Mouse (Mus musculus) CH12.LX (cell line): ENCODE measurements around the gene Src. TPM values are rescaled to one million over a fixed set of nuclear protein-coding genes. Genes with fewer than 3 reads are reported as not detected.

Source experiments
- DNase-seq: peaks from one replicate; pipeline ENCODE4 v3.0.0-alpha.2; 2013; ENCODE audit errors: extremely low read depth
- H3K27ac ChIP-seq: 2 replicates; pipeline ENCODE4 v1.5.1; 2012; ENCODE audit warnings: low read depth, mild to moderate bottlenecking, control low read depth, moderate library complexity; ENCODE audit not compliant: insufficient read depth
- H3K27me3 ChIP-seq: replicated peaks from 2 replicates; pipeline ENCODE3; 2012; ENCODE audit warnings: inconsistent platforms
- H3K36me3 ChIP-seq, 2 experiments: replicated peaks in 1 of 2; 2 replicates each; pipeline versions ENCODE3 to v1.6.1; 2012; ENCODE audit warnings: inconsistent platforms in 1 of 2, low read length in 1 of 2, mild to moderate bottlenecking in 1 of 2, mixed read lengths in 1 of 2, moderate library complexity in 1 of 2; ENCODE audit not compliant: control insufficient read depth in 1 of 2, insufficient read depth in 1 of 2
- H3K4me1 ChIP-seq, 2 experiments: 2 replicates each; pipeline ENCODE4 v1.6.1; 2012; ENCODE audit warnings: inconsistent platforms in 1 of 2, moderate library complexity in 1 of 2; ENCODE audit not compliant: insufficient read depth in 2 of 2, control insufficient read depth in 1 of 2
- H3K4me2 ChIP-seq: 2 replicates; pipeline ENCODE4 v1.6.1; 2012; ENCODE audit warnings: low read depth, mild to moderate bottlenecking, control low read depth; ENCODE audit not compliant: poor library complexity, insufficient read depth, severe bottlenecking
- H3K4me3 ChIP-seq, 3 experiments: fragments of 150-350 bp in 1 of 3; sonication (generic) in 1 of 3; replicated peaks in 1 of 3; 2 replicates each; pipeline versions ENCODE3 to v1.5.1; 2011 to 2012; ENCODE audit warnings: low read depth in 2 of 3, low read length in 2 of 3, mild to moderate bottlenecking in 2 of 3, moderate library complexity in 2 of 3, control low read depth in 1 of 3, improper control_type of control experiment in 1 of 3, inconsistent platforms in 1 of 3, mixed read lengths in 1 of 3; ENCODE audit not compliant: poor library complexity in 1 of 3
- H3K79me2 ChIP-seq: replicated peaks from 2 replicates; pipeline ENCODE4 v1.6.1; 2012; ENCODE audit warnings: mild to moderate bottlenecking, moderate library complexity; ENCODE audit not compliant: control insufficient read depth, poor library complexity, insufficient read depth, severe bottlenecking; ENCODE audit errors: extremely low read depth
- H3K9ac ChIP-seq: 2 replicates; pipeline ENCODE4 v1.6.1; 2012; ENCODE audit warnings: low read depth, mild to moderate bottlenecking, control low read depth, moderate library complexity; ENCODE audit not compliant: insufficient read depth
- H3K9me3 ChIP-seq: replicated peaks from 2 replicates; pipeline ENCODE3; 2012; ENCODE audit warnings: low read length, inconsistent platforms, mixed read lengths
- BHLHE40 ChIP-seq: IDR thresholded peaks from 2 replicates; pipeline ENCODE4 v1.6.1; 2011; ENCODE audit warnings: mild to moderate bottlenecking, low read depth, low read length, improper control_type of control experiment
- CTCF ChIP-seq, 2 experiments: IDR thresholded peaks in 1 of 2; conservative IDR thresholded peaks in 1 of 2; 2 replicates each; pipeline ENCODE4 v1.5.1; 2011 to 2012; ENCODE audit warnings: low read depth in 2 of 2, low read length in 2 of 2, improper control_type of control experiment in 1 of 2, inconsistent platforms in 1 of 2, mild to moderate bottlenecking in 1 of 2, moderate library complexity in 1 of 2
- E2F4 ChIP-seq: IDR thresholded peaks from 2 replicates; pipeline ENCODE4 v1.6.1; 2011; ENCODE audit warnings: low read depth, low read length, improper control_type of control experiment; ENCODE audit not compliant: insufficient replicate concordance
- EP300 ChIP-seq: IDR thresholded peaks from 2 replicates; pipeline ENCODE4 v1.6.1; 2011; ENCODE audit warnings: low read length, improper control_type of control experiment
- GABPA ChIP-seq: IDR thresholded peaks from 2 replicates; pipeline ENCODE4 v1.6.1; 2012; ENCODE audit warnings: low read depth, low read length, improper control_type of control experiment, inconsistent platforms; ENCODE audit not compliant: insufficient replicate concordance
- HCFC1 ChIP-seq: IDR thresholded peaks from 2 replicates; pipeline ENCODE4 v1.6.1; 2012; ENCODE audit warnings: low read depth, mild to moderate bottlenecking, inconsistent platforms, low read length, improper control_type of control experiment
- IRF4 ChIP-seq: IDR thresholded peaks from 2 replicates; pipeline ENCODE4 v1.6.1; 2014; ENCODE audit warnings: low read depth, mild to moderate bottlenecking, inconsistent platforms, low read length, improper control_type of control experiment
- JUND ChIP-seq: conservative IDR thresholded peaks from 2 replicates; pipeline ENCODE4 v1.6.1; 2011; ENCODE audit warnings: low read depth, low read length, improper control_type of control experiment
- MAFK ChIP-seq: IDR thresholded peaks from 2 replicates; pipeline ENCODE4 v1.6.1; 2011; ENCODE audit warnings: low read length, improper control_type of control experiment; ENCODE audit not compliant: insufficient replicate concordance
- MAX ChIP-seq: IDR thresholded peaks from 2 replicates; pipeline ENCODE4 v1.6.1; 2011; ENCODE audit warnings: low read length, improper control_type of control experiment
- MEF2A ChIP-seq: IDR thresholded peaks from 2 replicates; pipeline ENCODE4 v1.6.1; 2014; ENCODE audit warnings: low read depth, mild to moderate bottlenecking, inconsistent platforms, low read length, improper control_type of control experiment, borderline replicate concordance
- MXI1 ChIP-seq: IDR thresholded peaks from 2 replicates; pipeline ENCODE4 v1.6.1; 2011; ENCODE audit warnings: mild to moderate bottlenecking, low read depth, low read length, improper control_type of control experiment
- NRF1 ChIP-seq: IDR thresholded peaks from 2 replicates; pipeline ENCODE4 v1.6.1; 2014; ENCODE audit warnings: low read depth, mild to moderate bottlenecking, inconsistent platforms, low read length, improper control_type of control experiment, moderate library complexity
- PAX5 ChIP-seq: IDR thresholded peaks from 2 replicates; pipeline ENCODE4 v1.6.1; 2012; ENCODE audit warnings: low read length, inconsistent platforms, mixed read lengths
- SMC3 ChIP-seq: IDR thresholded peaks from 2 replicates; pipeline ENCODE4 v1.6.1; 2011; ENCODE audit warnings: low read depth, low read length, improper control_type of control experiment
- TBP ChIP-seq: conservative IDR thresholded peaks from 2 replicates; pipeline ENCODE4 v1.6.1; 2011; ENCODE audit warnings: low read depth, low read length, improper control_type of control experiment
- UBTF ChIP-seq: IDR thresholded peaks from 2 replicates; pipeline ENCODE4 v1.6.1; 2012; ENCODE audit warnings: low read depth, mild to moderate bottlenecking, inconsistent platforms, low read length, improper control_type of control experiment, moderate library complexity
- USF1 ChIP-seq: IDR thresholded peaks from 2 replicates; pipeline ENCODE4 v1.6.1; 2014; ENCODE audit warnings: low read depth, mild to moderate bottlenecking, inconsistent platforms, low read length, improper control_type of control experiment
- ZKSCAN1 ChIP-seq: IDR thresholded peaks from 2 replicates; pipeline ENCODE4 v1.6.1; 2012; ENCODE audit warnings: low read depth, inconsistent platforms, low read length, improper control_type of control experiment, borderline replicate concordance
- ZMIZ1 ChIP-seq: IDR thresholded peaks from 2 replicates; pipeline ENCODE4 v1.6.1; 2012; ENCODE audit warnings: low read depth, mild to moderate bottlenecking, inconsistent platforms, low read length, improper control_type of control experiment
- ZNF384 ChIP-seq: IDR thresholded peaks from 2 replicates; pipeline ENCODE4 v1.6.1; 2012; ENCODE audit warnings: low read depth, low read length, improper control_type of control experiment, inconsistent platforms
- dilution Hi-C: fragments of 300-500 bp; cut with MboI; formaldehyde crosslinking; loops from 2 replicates; pipeline ENCODE4 v1.14.3; 2020; ENCODE audit warnings: low sequenced_read_pairs; ENCODE audit not compliant: extremely low pct_unique_long_range_greater_than_20kb, extremely low pct_ligation_motif_present
- in situ Hi-C: fragments of 300-500 bp; cut with MboI; formaldehyde crosslinking; loops from 3 replicates; pipeline ENCODE4 v1.14.3; 2019; ENCODE audit warnings: low sequenced_read_pairs, low pct_ligation_motif_present, low pct_unique_long_range_greater_than_20kb, mixed read lengths
- polyA plus RNA-seq: library from polyadenylated mRNA; unstranded; fragments of >175 nt; gene quantifications from 2 replicates; pipeline ENCODE4 v1.2.1, GENCODE M21; 2012; ENCODE audit warnings: low read depth; ENCODE audit not compliant: insufficient read length
- total RNA-seq, 2 experiments: library from RNA; depleted of rRNA; stranded (reverse); fragments of 300-350 nt in 1 of 2; fragments of >200 nt in 1 of 2; gene quantifications; 2 replicates each; pipeline ENCODE4 v1.2.3; 2012 to 2014

Gene Src
- total and polyA plus RNA-seq, 3 experiments, result 0.20 to 0.37 (median 0.25) TPM

DNA sequence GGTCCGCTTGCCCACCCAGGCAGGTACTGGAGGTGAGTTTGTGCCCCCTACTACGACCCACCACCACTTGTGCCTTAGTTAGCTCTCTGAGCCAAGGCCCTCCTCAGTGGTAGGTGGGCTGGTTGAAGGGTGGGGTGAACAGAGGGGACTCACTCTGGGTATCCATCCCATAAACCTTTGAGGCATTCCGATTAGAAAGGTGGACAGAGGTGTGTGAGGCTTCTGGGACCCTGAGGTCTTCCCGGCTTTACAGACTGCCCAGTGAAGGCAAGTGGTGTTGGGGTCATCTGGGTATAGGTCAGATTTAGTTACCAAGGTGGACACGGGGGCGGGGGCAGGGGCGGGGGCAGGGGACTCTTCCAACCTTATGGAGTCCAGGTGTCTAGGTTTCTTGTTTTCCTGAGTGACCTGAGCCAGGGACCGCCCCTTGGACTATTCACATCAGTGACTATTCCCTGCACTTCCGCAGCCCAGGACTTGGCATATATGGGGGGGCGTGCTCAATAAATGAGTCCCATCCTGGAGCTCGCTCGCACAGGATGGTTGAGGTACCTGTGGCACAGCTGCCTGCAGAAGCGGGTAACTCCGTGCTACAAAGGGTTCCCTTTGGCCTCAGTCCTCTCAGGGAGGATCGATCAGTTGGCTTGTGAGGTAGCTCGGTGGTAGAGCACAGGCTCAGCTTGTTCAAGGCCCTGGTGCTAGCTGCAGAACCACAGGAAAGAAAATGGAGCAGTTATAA is 6.8 kb downstream of the Src start:
- in situ Hi-C loops (no loop called here), dilution Hi-C loops (no loop called here)
- no peak overlapping the region for H3K4me2 ChIP-seq
- no peak overlapping the region for H3K4me3 ChIP-seq
- no peaks in the 10 kb centered on the region for H3K79me2 ChIP-seq
- peaks cover 16 to 35% of the 10 kb centered on the region in 2 experiments for H3K4me1 ChIP-seq
- H3K9me3 ChIP-seq, result no peaks in the 10 kb centered on the region
- DNase-seq, result no peak
- H3K27ac ChIP-seq, result no peak overlapping the region
- TF ChIP-seq CTCF (conservative IDR thresholded peaks at IDR 0.05 in 1 of 2, IDR thresholded peaks at IDR 0.05 in 1 of 2; ENCODE audit: low read depth in 2 of 2, low read length in 2 of 2), result no peak
- no peak for TF ChIP-seq EP300
- TF ChIP-seq NRF1, result no peak
- no peak for TF ChIP-seq UBTF
- no peak for TF ChIP-seq BHLHE40
- TF ChIP-seq JUND, result no peak
- TF ChIP-seq IRF4, result no peak
- no peak for TF ChIP-seq HCFC1
- no peak for TF ChIP-seq MEF2A
- no peak overlapping the region for H3K9ac ChIP-seq
- no peaks in the 10 kb centered on the region for H3K36me3 ChIP-seq
- peaks cover 92% of the 10 kb centered on the region for H3K27me3 ChIP-seq

GRCm38 (mm10) chr2:157425643-157425988 is 7.4 kb downstream of the Src start:
- Histone ChIP-seq H3K9ac (no peak overlapping the region), H3K4me1 (peaks cover 16 to 40% of the 10 kb centered on the region in 2 experiments), H3K9me3 (no peaks in the 10 kb centered on the region), H3K27ac (no peak overlapping the region), H3K27me3 (peaks cover 92% of the 10 kb centered on the region), H3K4me3 (no peak overlapping the region), H3K79me2 (no peaks in the 10 kb centered on the region), H3K36me3 (no peaks in the 10 kb centered on the region), H3K4me2 (no peak overlapping the region)
- dilution Hi-C loops, result no loop called here
- DNase-seq, result no peak
- in situ Hi-C loops, result no loop called here
- TF ChIP-seq E2F4 (no peak), NRF1 (no peak), TBP (no peak), IRF4 (no peak), MXI1 (no peak), ZKSCAN1 (no peak), USF1 (no peak), GABPA (no peak), SMC3 (no peak), PAX5 (no peak), ZNF384 (no peak), MAFK (no peak), ZMIZ1 (no peak), MAX (no peak)
